Mouse (Mus musculus) bone marrow, adult 2 months (tissue): ENCODE data around the gene Sh2b3.

Experiments
- CTCF ChIP-seq: fragments of 200-500 bp; IDR thresholded peaks from 2 replicates; pipeline ENCODE4 v1.5.1; 2011; ENCODE audit warnings: low read length, control low read depth; ENCODE audit not compliant: control insufficient read depth, insufficient read depth
- POLR2A ChIP-seq: fragments of 200-500 bp; IDR thresholded peaks from 2 replicates; pipeline ENCODE4 v1.6.1; 2011; ENCODE audit warnings: low read depth, mild to moderate bottlenecking, control low read depth, low read length, borderline replicate concordance; ENCODE audit not compliant: control insufficient read depth

DNA sequence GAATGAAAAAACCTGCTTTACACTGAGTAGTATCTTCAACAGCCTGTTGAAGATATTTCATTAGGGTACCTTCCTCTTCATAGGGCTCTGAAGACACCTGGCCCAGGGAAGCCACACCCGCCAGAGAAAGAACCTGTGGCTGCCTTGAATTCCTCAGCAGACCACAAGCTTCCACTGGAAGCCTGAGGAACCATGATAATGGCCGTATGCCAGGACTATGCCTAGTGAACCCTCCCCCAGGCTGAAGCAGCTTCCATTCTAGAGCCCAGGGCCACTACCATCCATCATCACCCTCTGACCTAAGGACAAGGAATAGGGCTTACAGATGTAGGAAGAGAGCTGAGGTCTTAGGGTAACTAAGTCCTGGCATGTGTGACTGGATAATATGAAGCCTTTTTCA lies 17.3 kb downstream of the Sh2b3 start:
- TF ChIP-seq CTCF (no peak), POLR2A (no peak)
